Mouse (Mus musculus) liver, embryonic 16.5 days (tissue): ENCODE results near the gene Gm49342. TPM values are rescaled to one million over a fixed set of nuclear protein-coding genes. Genes with fewer than 3 reads are reported as not detected.
"Not testable (repeated sequence)": the region's sequence is repeated elsewhere in the genome, so short reads cannot be mapped to it uniquely, and the experiment has no call there.

Source experiments
- ATAC-seq: fragments of 200-750 bp; cut with Nextera tagmentation; 2 replicates; pipeline ENCODE4 v1.8.0; 2017; ENCODE audit warnings: low read depth, mild to moderate bottlenecking, moderate number of reproducible peaks, moderate library complexity
- H3K27ac ChIP-seq: fragments of 300-500 bp; sonication (generic); 2 replicates; pipeline ENCODE4 v1.5.1; 2014; ENCODE audit warnings: mild to moderate bottlenecking, low read length
- H3K27me3 ChIP-seq: fragments of 300-500 bp; sonication (generic); 2 replicates; pipeline ENCODE4 v1.6.1; 2014; ENCODE audit warnings: low read depth, low read length, mixed read lengths; ENCODE audit not compliant: control insufficient read depth, insufficient read depth
- H3K36me3 ChIP-seq: fragments of 300-500 bp; sonication (generic); 2 replicates; pipeline ENCODE4 v1.6.1; 2014; ENCODE audit warnings: mild to moderate bottlenecking; ENCODE audit not compliant: control insufficient read depth, insufficient read depth
- H3K4me1 ChIP-seq: fragments of 300-500 bp; sonication (generic); 2 replicates; pipeline ENCODE4 v1.6.1; 2014; ENCODE audit warnings: low read depth, low read length, mixed read lengths; ENCODE audit not compliant: control insufficient read depth
- H3K4me2 ChIP-seq: fragments of 300-500 bp; sonication (generic); 2 replicates; pipeline ENCODE4 v1.6.1; 2014; ENCODE audit warnings: low read depth, low read length, mixed read lengths
- H3K4me3 ChIP-seq: fragments of 300-500 bp; sonication (generic); 2 replicates; pipeline ENCODE4 v1.5.1; 2014; ENCODE audit warnings: low read depth, mild to moderate bottlenecking, low read length
- H3K9ac ChIP-seq: fragments of 300-500 bp; sonication (generic); 2 replicates; pipeline ENCODE4 v1.6.1; 2014; ENCODE audit warnings: low read depth, low read length
- H3K9me3 ChIP-seq: fragments of 300-500 bp; sonication (generic); replicated peaks from 2 replicates; pipeline ENCODE4 v1.6.1; 2016; ENCODE audit warnings: low read length; ENCODE audit not compliant: control insufficient read depth
- WGBS: fragments of 180-500 bp; shearing (Covaris S2); extraction: QIAGEN DNeasy Blood & Tissue Kit; methylation state at CpG from one replicate; pipeline ENCODE4 v1.1.7; 2014; ENCODE audit not compliant: insufficient replicate concordance; 5-methylcytosine and 5-hydroxymethylcytosine counted together
- polyA plus RNA-seq: library from polyadenylated mRNA; unstranded; fragments of >200 nt; fragmentation: Nextera tagmentation; extraction: Ambion mirVana; gene quantifications from 2 replicates; pipeline ENCODE4 v1.2.1, GENCODE M21; 2015

Gm49342 gene
- polyA plus RNA-seq, 1 experiment from 2014 or later: not detected

DNA sequence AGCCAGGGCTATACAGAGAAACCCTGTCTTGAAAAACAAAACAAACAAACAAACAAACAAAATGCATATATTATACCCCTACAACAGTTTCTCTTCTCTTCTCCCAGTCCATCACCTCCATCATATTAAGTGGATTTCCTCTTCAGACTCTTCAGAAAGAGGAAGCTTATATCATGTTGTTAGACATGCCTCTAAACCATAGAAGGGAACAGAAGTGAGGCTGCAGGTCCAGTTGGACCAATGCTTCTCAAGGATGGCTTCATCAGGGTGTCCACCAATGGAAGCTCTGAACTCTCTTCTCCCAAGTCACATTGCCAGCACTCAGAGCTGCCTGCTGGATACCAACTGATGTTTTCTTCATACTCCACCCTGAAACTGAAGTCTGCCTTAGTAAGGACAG lies 39.0 kb upstream of the Gm49342 start:
- H3K9ac ChIP-seq, H3K27me3 ChIP-seq, H3K4me1 ChIP-seq, H3K9me3 ChIP-seq, H3K4me3 ChIP-seq, H3K27ac ChIP-seq, H3K4me2 ChIP-seq, H3K36me3 ChIP-seq, ATAC-seq: not testable (repeated sequence)

- Histone ChIP-seq H3K4me3 (no peak overlapping the region), H3K27ac (no peak overlapping the region), H3K4me2 (no peak overlapping the region), H3K36me3 (no peaks in the 10 kb centered on the region), H3K9ac (no peak overlapping the region), H3K9me3 (no peaks in the 10 kb centered on the region), H3K4me1 (peaks cover 4% of the 10 kb centered on the region; the same call in 1 of the 2 replicates), H3K27me3 (no peaks in the 10 kb centered on the region)
- 49% methylated on average over 4 of the region's 4 CpGs for WGBS
- ATAC-seq: no peak
Observed at GRCm38 (mm10) chr14:50908126-50908525, 36.2 kb upstream of the Gm49342 start.

DNA sequence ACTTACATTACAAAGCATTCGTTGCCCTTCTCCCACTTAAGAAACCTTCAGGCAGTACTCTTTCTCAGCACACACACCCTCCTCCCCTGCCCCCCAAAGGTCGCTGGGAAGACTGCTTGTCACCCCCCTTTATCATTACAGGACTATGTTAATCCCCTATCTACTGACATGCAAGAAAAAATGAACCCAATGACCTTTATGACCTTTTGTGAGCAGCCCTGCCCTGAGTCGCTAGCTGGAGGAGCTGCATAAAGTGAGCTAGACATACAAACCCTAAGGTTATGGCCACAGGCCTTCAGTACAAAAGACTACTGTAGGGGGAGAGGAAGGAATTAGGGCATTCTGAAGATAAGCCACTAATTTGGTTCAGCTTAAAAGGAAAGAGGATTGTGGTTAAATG lies 33.0 kb upstream of the Gm49342 start:
- no peak overlapping the region for H3K27ac ChIP-seq
- no peaks in the 10 kb centered on the region for H3K9me3 ChIP-seq
- H3K9ac ChIP-seq: no peak overlapping the region
- H3K4me1 ChIP-seq: no peaks in the 10 kb centered on the region
- H3K36me3 ChIP-seq: no peaks in the 10 kb centered on the region; the same call in 1 of the 2 replicates
- no peak for ATAC-seq
- 50% methylated on average over 3 of the region's 3 CpGs for WGBS
- H3K4me2 ChIP-seq: no peak overlapping the region
- no peaks in the 10 kb centered on the region for H3K27me3 ChIP-seq
- H3K4me3 ChIP-seq: no peak overlapping the region

GRCm38 (mm10) chr14:50923437-50923836 lies 20.9 kb upstream of the Gm49342 start:
- Histone ChIP-seq H3K9ac (peak overlapping the region; percentile 77), H3K4me1 (peaks cover 18% of the 10 kb centered on the region), H3K27ac (peak overlapping the region; percentile 87; the same call in 1 of the 2 replicates), H3K4me3 (peak overlapping the region; percentile 78), H3K36me3 (peaks cover 23% of the 10 kb centered on the region), H3K4me2 (peak overlapping the region; percentile 94)
- ATAC-seq, H3K27me3 ChIP-seq, H3K9me3 ChIP-seq: not testable (repeated sequence)
- 83% methylated on average over 1 of the region's 1 CpGs for WGBS

- peak; percentile 92 for ATAC-seq
Observed at GRCm38 (mm10) chr14:50924281-50925064, 19.8 kb upstream of the Gm49342 start, which contains the start of the genes Osgep and Apex1. Gene Osgep (minus strand): TSS chr14:50924893. Gene Apex1 (plus strand): TSS chr14:50924968.

DNA sequence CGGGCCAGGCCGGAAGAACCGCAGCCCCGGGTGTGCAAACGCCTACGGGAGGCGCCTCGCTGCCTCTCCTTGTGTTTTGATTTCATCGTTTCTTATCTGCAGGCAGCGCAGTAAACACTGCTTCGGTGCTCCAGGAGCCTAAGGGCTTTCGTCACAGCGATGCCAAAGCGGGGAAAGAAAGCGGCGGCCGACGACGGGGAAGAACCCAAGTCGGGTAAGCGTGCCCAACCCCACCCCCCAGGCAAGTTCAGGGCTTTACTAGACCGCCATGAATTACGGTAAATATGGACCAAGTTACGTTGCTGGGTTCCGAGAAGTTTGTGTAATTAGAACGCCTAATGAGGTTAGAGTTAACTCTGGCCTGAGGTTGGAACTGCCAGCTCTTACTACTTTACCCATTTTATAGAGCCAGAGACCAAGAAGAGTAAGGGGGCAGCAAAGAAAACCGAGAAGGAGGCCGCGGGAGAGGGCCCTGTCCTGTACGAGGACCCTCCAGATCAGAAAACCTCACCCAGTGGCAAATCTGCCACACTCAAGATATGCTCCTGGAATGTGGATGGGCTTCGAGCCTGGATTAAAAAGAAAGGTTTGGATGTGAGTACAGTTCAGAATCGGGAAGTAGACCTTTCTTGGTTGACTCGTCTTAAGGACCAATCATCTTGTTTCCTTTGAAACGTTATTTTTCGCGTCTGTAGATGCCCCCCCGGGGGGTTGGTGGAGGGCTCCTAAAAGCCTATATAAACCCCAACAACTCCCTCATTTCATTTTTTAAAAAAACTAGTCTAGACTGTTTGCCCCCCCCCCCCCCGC lies 19.0 kb upstream of the Gm49342 start:
- H3K27ac ChIP-seq: peak overlapping the region; percentile 87
- ATAC-seq: peak; percentile 54
- H3K9me3 ChIP-seq: no peaks in the 10 kb centered on the region
- peak overlapping the region; percentile 77 for H3K9ac ChIP-seq
- peaks cover 31% of the 10 kb centered on the region for H3K4me1 ChIP-seq
- H3K36me3 ChIP-seq: peaks cover 32% of the 10 kb centered on the region
- H3K4me3 ChIP-seq: peak overlapping the region; percentile 78
- peak overlapping the region; percentile 94 for H3K4me2 ChIP-seq
- WGBS: under 1% methylated on average over 38 of the region's 38 CpGs
- no peaks in the 10 kb centered on the region for H3K27me3 ChIP-seq

More at GRCm38 (mm10) chr14:50924281-50925064, 19.8 kb upstream of the Gm49342 start, which contains the start of the genes Osgep and Apex1:
- H3K4me2 ChIP-seq: peak within 1 kb of the TSS; percentile 94
- H3K27me3 ChIP-seq: no peaks in the 10 kb centered on the region
- H3K9ac ChIP-seq: peak within 1 kb of the TSS; percentile 77
- peaks cover 32% of the 10 kb centered on the region for H3K36me3 ChIP-seq
- H3K9me3 ChIP-seq: no peaks in the 10 kb centered on the region
- peaks cover 23% of the 10 kb centered on the region for H3K4me1 ChIP-seq
- WGBS: under 1% methylated on average over 57 of the region's 57 CpGs
- H3K27ac ChIP-seq: peak within 1 kb of the TSS; percentile 87
- H3K4me3 ChIP-seq: peak within 1 kb of the TSS; percentile 78

- Histone ChIP-seq H3K27me3 (no peaks in the 10 kb centered on the region), H3K27ac (no peak overlapping the region), H3K9ac (no peak overlapping the region), H3K4me1 (peaks cover 41% of the 10 kb centered on the region), H3K4me2 (no peak overlapping the region), H3K36me3 (peaks cover 32% of the 10 kb centered on the region), H3K4me3 (no peak overlapping the region), H3K9me3 (no peaks in the 10 kb centered on the region)
- 78% methylated on average over 3 of the region's 3 CpGs for WGBS
- no peak for ATAC-seq
Observed at GRCm38 (mm10) chr14:50927366-50927765, 17.0 kb upstream of the Gm49342 start.

GRCm38 (mm10) chr14:50929951-50930350 lies 14.4 kb upstream of the Gm49342 start:
- Histone ChIP-seq H3K27me3 (no peaks in the 10 kb centered on the region), H3K36me3 (peaks cover 32% of the 10 kb centered on the region), H3K4me3 (peak overlapping the region; percentile 95), H3K27ac (peak overlapping the region; percentile 96), H3K9ac (peak overlapping the region; percentile 97), H3K4me2 (peak overlapping the region; percentile 85), H3K4me1 (peaks cover 34% of the 10 kb centered on the region), H3K9me3 (no peaks in the 10 kb centered on the region)
- 9% methylated on average over 10 of the region's 10 CpGs for WGBS
- ATAC-seq: no peak
